Mouse (Mus musculus): ENCODE results near the gene Aven. TPM values are rescaled to one million over a fixed set of nuclear protein-coding genes. Genes with fewer than 3 reads are reported as not detected.
"Not testable (repeated sequence)": the region's sequence is repeated elsewhere in the genome, so short reads cannot be mapped to it uniquely, and the experiment has no call there.

The Aven gene
- polyA plus RNA-seq (2016; fragmentation: Nextera tagmentation; extraction: Ambion mirVana): 10.1 and 11.8 TPM in 2 replicates

- Histone ChIP-seq H3K4me2 (peak within 1 kb of the TSS; percentile 66), H3K4me3 (replicated peaks) (peak within 1 kb of the TSS; percentile 78), H3K9me3 (no peaks in the 10 kb centered on the region), H3K27ac (peak within 1 kb of the TSS; percentile 99), H3K27me3 (no peaks in the 10 kb centered on the region), H3K9ac (replicated peaks) (peak within 1 kb of the TSS; percentile 98), H3K36me3 (no peaks in the 10 kb centered on the region), H3K4me1 (replicated peaks) (peaks cover 9% of the 10 kb centered on the region; the same call in 1 of the 2 replicates)
- WGBS: under 1% methylated on average over 74 of the region's 87 CpGs
- peak; percentile 93 for ATAC-seq (ENCODE audit: insufficient number of reproducible peaks, insufficient read depth, low FRiP score, low TSS enrichment, low read depth)
Observed at GRCm38 (mm10) chr2:112492856-112493538, at the start of gene Aven. Gene Aven (plus strand): TSS chr2:112492964.

- Histone ChIP-seq H3K4me2 (no peak overlapping the region), H3K4me3 (replicated peaks) (no peak overlapping the region), H3K9ac (replicated peaks) (no peak overlapping the region), H3K27me3 (no peaks in the 10 kb centered on the region), H3K9me3 (no peaks in the 10 kb centered on the region), H3K36me3 (no peaks in the 10 kb centered on the region), H3K4me1 (replicated peaks) (no peaks in the 10 kb centered on the region), H3K27ac (no peak overlapping the region)
- no peak for ATAC-seq (ENCODE audit: insufficient number of reproducible peaks, insufficient read depth, low FRiP score, low TSS enrichment, low read depth)
- 71% methylated on average over 2 of the region's 2 CpGs for WGBS
Observed at GRCm38 (mm10) chr2:112443491-112443890, 49.3 kb upstream of the Aven start.

- Histone ChIP-seq H3K4me3 (replicated peaks) (no peak overlapping the region), H3K9ac (replicated peaks) (no peak overlapping the region), H3K9me3 (no peaks in the 10 kb centered on the region), H3K4me1 (replicated peaks) (no peaks in the 10 kb centered on the region), H3K36me3 (no peaks in the 10 kb centered on the region), H3K27ac (no peak overlapping the region), H3K4me2 (no peak overlapping the region), H3K27me3 (no peaks in the 10 kb centered on the region)
- ATAC-seq (ENCODE audit: insufficient number of reproducible peaks, insufficient read depth, low FRiP score, low TSS enrichment, low read depth): no peak
Observed at GRCm38 (mm10) chr2:112445511-112445910, 47.3 kb upstream of the Aven start.

- ATAC-seq (ENCODE audit: insufficient number of reproducible peaks, insufficient read depth, low FRiP score, low TSS enrichment, low read depth); H3K36me3 ChIP-seq; H3K27ac ChIP-seq; H3K4me1 ChIP-seq (replicated peaks); H3K27me3 ChIP-seq; H3K4me3 ChIP-seq (replicated peaks); H3K9me3 ChIP-seq; H3K9ac ChIP-seq (replicated peaks); H3K4me2 ChIP-seq: not testable (repeated sequence)
- 81% methylated on average over 4 of the region's 4 CpGs for whole genome bisulfite sequencing
Observed at GRCm38 (mm10) chr2:112448046-112448445, 44.7 kb upstream of the Aven start.

GRCm38 (mm10) chr2:112448510-112449059, 44.2 kb upstream of the Aven start:
- H3K9me3 ChIP-seq: no peaks in the 10 kb centered on the region

GRCm38 (mm10) chr2:112449597-112450296, 43.0 kb upstream of the Aven start:
- Histone ChIP-seq H3K9me3 (no peaks in the 10 kb centered on the region), H3K9ac (replicated peaks) (no peak overlapping the region), H3K4me1 (replicated peaks) (0 out of 2 replicates have a peak, but pooled peaks cover 3% of the 10 kb centered on the region), H3K4me2 (no peak overlapping the region), H3K27ac (no peak overlapping the region), H3K27me3 (no peaks in the 10 kb centered on the region), H3K4me3 (replicated peaks) (no peak overlapping the region), H3K36me3 (no peaks in the 10 kb centered on the region)
- WGBS: 37% methylated on average over 4 of the region's 4 CpGs
- ATAC-seq (ENCODE audit: insufficient number of reproducible peaks, insufficient read depth, low FRiP score, low TSS enrichment, low read depth): no peak

More at GRCm38 (mm10) chr2:112448510-112449059, 44.2 kb upstream of the Aven start:
- ATAC-seq (ENCODE audit: insufficient number of reproducible peaks, insufficient read depth, low FRiP score, low TSS enrichment, low read depth): no peak
- no peak overlapping the region for H3K9ac ChIP-seq (replicated peaks)
- H3K4me3 ChIP-seq (replicated peaks): no peak overlapping the region
- H3K4me1 ChIP-seq (replicated peaks): no peaks in the 10 kb centered on the region
- no peak overlapping the region for H3K27ac ChIP-seq
- H3K4me2 ChIP-seq: no peak overlapping the region
- no peaks in the 10 kb centered on the region for H3K27me3 ChIP-seq
- H3K36me3 ChIP-seq: no peaks in the 10 kb centered on the region

GRCm38 (mm10) chr2:112452513-112452912, 40.3 kb upstream of the Aven start:
- H3K9me3 ChIP-seq; H3K4me3 ChIP-seq (replicated peaks); H3K9ac ChIP-seq (replicated peaks); H3K36me3 ChIP-seq; H3K27me3 ChIP-seq; H3K27ac ChIP-seq; ATAC-seq (ENCODE audit: insufficient number of reproducible peaks, insufficient read depth, low FRiP score, low TSS enrichment, low read depth); H3K4me2 ChIP-seq: not testable (repeated sequence)
- H3K4me1 ChIP-seq (replicated peaks): peaks cover 11% of the 10 kb centered on the region; the same call in 1 of the 2 replicates

GRCm38 (mm10) chr2:112454125-112454861, 38.5 kb upstream of the Aven start:
- peaks cover 11% of the 10 kb centered on the region; the same call in 1 of the 2 replicates for H3K4me1 ChIP-seq (replicated peaks)
- no peaks in the 10 kb centered on the region for H3K36me3 ChIP-seq
- peak overlapping the region; percentile 87 for H3K4me3 ChIP-seq (replicated peaks)
- H3K27ac ChIP-seq: peak overlapping the region; percentile 66
- WGBS: 28% methylated on average over 17 of the region's 17 CpGs
- peak overlapping the region; percentile 89 for H3K4me2 ChIP-seq
- H3K9ac ChIP-seq (replicated peaks): peak overlapping the region; percentile 87
- ATAC-seq (ENCODE audit: insufficient number of reproducible peaks, insufficient read depth, low FRiP score, low TSS enrichment, low read depth): peak; percentile 10; the same call in 1 of the 2 replicates
- no peaks in the 10 kb centered on the region for H3K27me3 ChIP-seq
- no peaks in the 10 kb centered on the region for H3K9me3 ChIP-seq

GRCm38 (mm10) chr2:112454862-112455564, 37.8 kb upstream of the Aven start, which contains the start of gene Emc7:
Gene Emc7 (plus strand): TSS chr2:112454997.
- peak within 1 kb of the TSS; percentile 87 for H3K4me3 ChIP-seq (replicated peaks)
- WGBS: under 1% methylated on average over 49 of the region's 49 CpGs
- H3K27ac ChIP-seq: peak within 1 kb of the TSS; percentile 67

GRCm38 (mm10) chr2:112460557-112460956, 32.2 kb upstream of the Aven start:
- Histone ChIP-seq H3K9me3 (peaks cover 3% of the 10 kb centered on the region; the same call in 1 of the 2 replicates), H3K36me3 (peaks cover 38% of the 10 kb centered on the region), H3K4me1 (replicated peaks) (peaks cover 8% of the 10 kb centered on the region; the same call in 1 of the 2 replicates), H3K9ac (replicated peaks) (no peak overlapping the region), H3K27me3 (no peaks in the 10 kb centered on the region), H3K4me3 (replicated peaks) (no peak overlapping the region), H3K27ac (no peak overlapping the region), H3K4me2 (no peak overlapping the region)
- WGBS: 91% methylated on average over 3 of the region's 3 CpGs
- ATAC-seq (ENCODE audit: insufficient number of reproducible peaks, insufficient read depth, low FRiP score, low TSS enrichment, low read depth): no peak

More at GRCm38 (mm10) chr2:112454862-112455564, 37.8 kb upstream of the Aven start, which contains the start of gene Emc7:
- H3K36me3 ChIP-seq: peaks cover 2% of the 10 kb centered on the region
- peak within 1 kb of the TSS; percentile 89 for H3K4me2 ChIP-seq
- peak; percentile 93 for ATAC-seq (ENCODE audit: insufficient number of reproducible peaks, insufficient read depth, low FRiP score, low TSS enrichment, low read depth)
- peak within 1 kb of the TSS; percentile 87 for H3K9ac ChIP-seq (replicated peaks)
- peaks cover 11% of the 10 kb centered on the region; the same call in 1 of the 2 replicates for H3K4me1 ChIP-seq (replicated peaks)
- no peaks in the 10 kb centered on the region for H3K27me3 ChIP-seq
- peaks cover 1% of the 10 kb centered on the region; the same call in 1 of the 2 replicates for H3K9me3 ChIP-seq

Measured in limb, embryonic 12.5 days (tissue).